Comparison of ENCODE assay signal across 19 mouse cellular contexts in genomic region chr13:79277313-79277712, GRCm38 (mm10).
DNase-seq lines count a peak whose midpoint lies in the region; ATAC-seq lines count a peak whose summit lies in the region.
"Had no signal": no experiment of that assay in that cellular context is flagged by ENCODE, and none has a peak within 500 bp of the region (broad histone marks: within the 10 kb centered on the region; RNA-seq: fewer than 3 reads in every experiment).

No protein-coding gene starts in this region.

- no peaks in the 10 kb centered on the region for H3K36me3 ChIP-seq in hindbrain, embryonic 15.5 days
- H3K36me3 ChIP-seq in midbrain, embryonic 15.5 days (replicated peaks) = no peaks in the 10 kb centered on the region
- no peaks in the 10 kb centered on the region for H3K36me3 ChIP-seq in liver, embryonic 11.5 days (ENCODE audit: control insufficient read depth, insufficient read depth, low read length)
- H3K36me3 ChIP-seq: embryonic facial prominence, embryonic 15.5 days; kidney, embryonic 15.5 days; limb, embryonic 12.5 days; liver, embryonic 15.5 days had no signal

- H3K4me3 ChIP-seq in hindbrain, embryonic 15.5 days = no peak overlapping the region
- no peak overlapping the region for H3K4me3 ChIP-seq in midbrain, embryonic 15.5 days
- no peak overlapping the region for H3K4me3 ChIP-seq in liver, embryonic 11.5 days (ENCODE audit: low read depth, low read length)
- H3K4me3 ChIP-seq: embryonic facial prominence, embryonic 15.5 days; kidney, embryonic 15.5 days; left cerebral cortex, adult 2 months; limb, embryonic 12.5 days; liver, embryonic 15.5 days; myocyte had no signal

- no peaks in the 10 kb centered on the region for H3K9me3 ChIP-seq in hindbrain, embryonic 15.5 days
- no peaks in the 10 kb centered on the region for H3K9me3 ChIP-seq in midbrain, embryonic 15.5 days
- no peaks in the 10 kb centered on the region for H3K9me3 ChIP-seq in liver, embryonic 11.5 days (ENCODE audit: control insufficient read depth, low read length)
- H3K9me3 ChIP-seq: embryonic facial prominence, embryonic 15.5 days; kidney, embryonic 15.5 days; limb, embryonic 12.5 days; liver, embryonic 15.5 days had no signal

- peak; percentile 76 for ATAC-seq in frontal cortex, adult (ENCODE audit: low TSS enrichment)
- no peak for ATAC-seq in hindbrain, embryonic 15.5 days (ENCODE audit: low FRiP score, low read depth)
- peak; percentile 76 for ATAC-seq in midbrain, embryonic 15.5 days (replicated peaks)
- ATAC-seq in monocyte, adult 5-6 weeks (replicated peaks; ENCODE audit: insufficient number of reproducible peaks, low FRiP score, low TSS enrichment, poor library complexity, severe bottlenecking) = no peak
- ATAC-seq in liver, embryonic 11.5 days (replicated peaks; ENCODE audit: low FRiP score) = no peak
- ATAC-seq: inflammation-experienced regulatory T-cells, adult 6 months had no signal

- no peak for DNase-seq in frontal cortex, postnatal 36 days (ENCODE audit: low spot score in 2 of 2)
- no peak for DNase-seq in liver, embryonic 11.5 days (ENCODE audit: low spot score)
- DNase-seq in adrenal gland, adult 8-10 months = no peak
- DNase-seq in heart, adult 11 months = no peak
- DNase-seq: adrenal gland, postnatal 14 days; cerebellum, adult 9-10 months; lung, postnatal 36 days; thymus, adult 2 months had no signal

- no peak overlapping the region for H3K27ac ChIP-seq in hindbrain, embryonic 15.5 days (replicated peaks)
- peak overlapping the region; percentile 65 for H3K27ac ChIP-seq in midbrain, embryonic 15.5 days
- no peak overlapping the region for H3K27ac ChIP-seq in liver, embryonic 11.5 days (ENCODE audit: low read depth, low read length)
- H3K27ac ChIP-seq: embryonic facial prominence, embryonic 15.5 days; kidney, embryonic 15.5 days; left cerebral cortex, adult 2 months; limb, embryonic 12.5 days; liver, embryonic 15.5 days had no signal

- no peak overlapping the region for H3K9ac ChIP-seq in hindbrain, embryonic 15.5 days
- H3K9ac ChIP-seq in midbrain, embryonic 15.5 days = no peak overlapping the region
- H3K9ac ChIP-seq in liver, embryonic 11.5 days (ENCODE audit: low read depth, low read length) = no peak overlapping the region
- H3K9ac ChIP-seq: embryonic facial prominence, embryonic 15.5 days; kidney, embryonic 15.5 days; limb, embryonic 12.5 days; liver, embryonic 15.5 days had no signal

- peaks cover 7% of the 10 kb centered on the region for H3K4me1 ChIP-seq in hindbrain, embryonic 15.5 days (replicated peaks)
- H3K4me1 ChIP-seq in midbrain, embryonic 15.5 days = peaks cover 6% of the 10 kb centered on the region
- no peaks in the 10 kb centered on the region for H3K4me1 ChIP-seq in liver, embryonic 11.5 days (replicated peaks; ENCODE audit: control insufficient read depth, insufficient read depth, low read length)
- H3K4me1 ChIP-seq: embryonic facial prominence, embryonic 15.5 days; kidney, embryonic 15.5 days; limb, embryonic 12.5 days; liver, embryonic 15.5 days had no signal

- peak overlapping the region; percentile 38 for H3K4me2 ChIP-seq in hindbrain, embryonic 15.5 days
- peak overlapping the region; percentile 38 for H3K4me2 ChIP-seq in midbrain, embryonic 15.5 days
- no peak overlapping the region for H3K4me2 ChIP-seq in liver, embryonic 11.5 days
- H3K4me2 ChIP-seq: embryonic facial prominence, embryonic 15.5 days; kidney, embryonic 15.5 days; limb, embryonic 12.5 days; liver, embryonic 15.5 days had no signal

- WGBS in hindbrain, embryonic 15.5 days = 29% methylated on average over 7 of the region's 7 CpGs
- WGBS in midbrain, embryonic 15.5 days = 27% methylated on average over 7 of the region's 7 CpGs
- WGBS in liver, embryonic 11.5 days = 74% methylated on average over 7 of the region's 7 CpGs

- no peaks in the 10 kb centered on the region for H3K27me3 ChIP-seq in hindbrain, embryonic 15.5 days
- no peaks in the 10 kb centered on the region for H3K27me3 ChIP-seq in midbrain, embryonic 15.5 days (replicated peaks)
- no peaks in the 10 kb centered on the region for H3K27me3 ChIP-seq in liver, embryonic 11.5 days (replicated peaks; ENCODE audit: control insufficient read depth, insufficient read depth, low read length)
- H3K27me3 ChIP-seq: embryonic facial prominence, embryonic 15.5 days; kidney, embryonic 15.5 days; limb, embryonic 12.5 days; liver, embryonic 15.5 days had no signal

Comparison
In these comparisons a context has a peak if more than half of its experiments do, and no peak if none do; other contexts are left out.
1. ATAC-seq: peak in frontal cortex, adult (single experiment) and midbrain, embryonic 15.5 days (single experiment); none in hindbrain, embryonic 15.5 days (single experiment), monocyte, adult 5-6 weeks (single experiment) and liver, embryonic 11.5 days (single experiment).